Mouse (Mus musculus) ovary, adult 18-20 months (tissue): ENCODE results near the gene Gphb5.

Experiments used
- DNase-seq: peaks from one replicate; pipeline ENCODE4 v3.0.0; 2022; ENCODE audit warnings: low spot score, mixed read lengths

The Gphb5 gene

GRCm38 (mm10) chr12:75391526-75391925 lies 25.1 kb downstream of the Gphb5 start:
- DNase-seq: no peak

DNA sequence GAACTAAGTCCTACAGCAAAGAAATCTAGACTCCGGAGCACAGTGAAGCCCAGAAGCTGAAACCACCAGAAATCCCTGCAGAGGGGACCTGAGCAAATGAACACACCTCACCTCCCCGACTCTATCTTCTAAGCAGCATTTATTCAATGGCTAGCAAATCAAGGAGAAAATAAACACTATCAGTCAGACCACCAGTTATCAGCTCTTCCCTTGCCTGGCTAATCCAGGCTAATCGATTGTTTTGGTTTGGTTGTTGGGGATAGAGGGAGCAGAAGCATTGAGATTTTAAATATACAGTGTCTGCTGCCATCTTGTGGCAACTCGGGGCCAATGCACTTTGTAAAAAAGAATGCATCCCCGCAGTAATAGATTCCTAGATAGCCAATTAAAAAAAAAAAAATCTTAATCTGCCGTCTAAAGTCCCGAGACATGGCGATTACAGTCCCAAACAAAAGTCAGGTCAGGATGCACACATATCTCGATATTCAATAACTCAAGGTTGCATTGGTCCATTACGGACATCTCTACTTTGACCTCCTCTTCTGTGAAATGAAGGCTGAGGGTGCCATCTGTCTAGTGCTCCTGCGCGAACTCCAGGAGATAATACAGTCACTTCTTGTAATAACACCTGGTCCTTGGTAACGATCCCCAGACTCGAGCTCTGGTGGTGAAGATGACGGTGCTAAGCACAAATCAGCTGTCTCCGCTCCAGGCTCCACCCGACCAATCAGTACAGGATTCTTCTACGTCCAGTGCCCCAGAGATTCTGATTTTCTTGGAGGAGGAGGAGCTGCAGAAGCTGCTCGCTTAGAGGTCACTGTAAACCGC lies 27.1 kb downstream of the Gphb5 start:
- no peak for DNase-seq

GRCm38 (mm10) chr12:75388521-75388920 lies 28.1 kb downstream of the Gphb5 start:
- DNase-seq: no peak

DNA sequence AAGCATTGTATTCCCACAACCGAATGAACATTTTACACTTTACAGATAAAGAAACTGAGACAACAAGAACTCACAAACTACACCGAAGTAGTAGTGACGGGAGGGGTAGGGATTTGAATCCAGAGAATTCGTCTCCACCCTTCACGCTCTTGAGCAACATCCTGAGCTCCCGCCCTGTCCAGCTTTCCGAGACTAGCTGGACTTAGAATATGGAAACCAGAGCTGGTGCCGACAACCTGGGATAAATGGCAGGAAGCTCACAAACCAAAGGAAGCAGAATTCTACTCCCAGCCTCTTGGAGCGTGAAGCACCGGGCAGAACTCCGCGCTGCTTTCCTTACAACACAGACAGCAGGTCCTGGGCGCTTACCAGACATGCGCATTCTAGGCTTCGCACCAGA lies 28.7 kb downstream of the Gphb5 start:
- DNase-seq: no peak

DNA sequence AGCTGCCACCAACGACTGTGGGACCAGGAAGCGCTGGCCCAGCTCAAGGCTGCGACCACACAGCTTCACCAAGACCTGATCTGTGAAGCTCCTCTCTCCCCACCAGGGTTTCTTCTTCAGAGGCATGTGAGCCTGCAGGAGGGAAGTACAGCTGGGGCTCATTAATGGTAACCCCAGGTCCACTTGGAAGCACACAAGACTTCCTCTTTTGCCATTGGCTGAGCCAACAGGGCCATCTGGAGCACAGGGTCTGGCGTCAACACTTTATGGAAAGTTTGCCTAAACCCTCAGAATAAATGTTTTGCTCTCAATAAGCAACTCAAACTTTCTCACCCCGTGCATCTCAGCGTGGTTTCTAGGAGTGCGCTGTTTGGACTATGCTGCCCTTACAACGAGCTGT lies 29.4 kb downstream of the Gphb5 start:
- no peak for DNase-seq

- DNase-seq: no peak
These were observed 29.9 kb downstream of the Gphb5 start for GRCm38 (mm10) chr12:75386731-75387130.

- DNase-seq: no peak
These were observed 40.5 kb downstream of the Gphb5 start for GRCm38 (mm10) chr12:75376126-75376525.

- no peak for DNase-seq
These were observed 41.5 kb downstream of the Gphb5 start for GRCm38 (mm10) chr12:75375060-75375459.

- DNase-seq: no peak
These were observed 42.1 kb downstream of the Gphb5 start for GRCm38 (mm10) chr12:75374437-75374836.

DNA sequence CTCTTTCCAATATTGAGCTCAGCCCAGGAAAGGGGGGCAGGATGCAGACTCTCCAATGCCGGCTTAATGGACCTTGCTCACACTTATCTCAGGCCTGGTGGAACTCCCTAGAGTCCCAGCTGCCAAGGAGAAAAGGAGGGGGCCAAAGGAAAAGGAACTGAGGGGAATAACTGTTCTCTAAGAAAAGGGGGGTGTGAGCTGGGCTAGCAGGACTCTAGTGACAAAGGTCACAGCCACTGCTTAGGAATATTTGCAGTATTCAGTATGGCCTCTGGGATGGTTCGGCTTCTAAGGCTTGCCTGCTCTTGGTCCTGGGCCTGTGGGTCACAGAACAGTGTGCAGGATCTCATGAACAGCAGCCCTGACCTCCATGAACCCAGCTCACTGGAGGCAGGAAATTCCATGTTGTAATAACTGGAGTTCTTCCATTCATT lies 47.1 kb downstream of the Gphb5 start:
- DNase-seq: no peak

DNA sequence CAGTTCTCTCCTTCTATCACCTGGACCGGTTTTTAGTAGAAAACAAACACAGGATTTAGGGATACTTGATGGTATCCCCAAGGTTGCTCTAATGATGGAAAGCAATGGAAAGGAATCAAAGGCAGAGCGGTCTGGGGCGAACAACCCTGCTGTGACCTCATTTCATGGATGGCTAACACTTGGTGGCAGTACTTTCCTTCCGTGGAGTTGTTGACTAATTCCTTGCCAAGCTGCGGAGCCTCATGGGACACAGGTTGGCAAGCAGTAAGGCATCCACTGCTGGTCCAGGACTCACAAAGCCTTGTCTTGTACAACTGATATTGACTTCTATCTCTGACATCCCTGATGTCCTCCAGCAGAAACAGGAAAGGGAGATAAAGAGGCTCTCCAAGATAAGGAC lies 48.1 kb downstream of the Gphb5 start:
- DNase-seq: no peak

- no peak for DNase-seq
These were observed 49.2 kb downstream of the Gphb5 start for GRCm38 (mm10) chr12:75367371-75367770.

DNA sequence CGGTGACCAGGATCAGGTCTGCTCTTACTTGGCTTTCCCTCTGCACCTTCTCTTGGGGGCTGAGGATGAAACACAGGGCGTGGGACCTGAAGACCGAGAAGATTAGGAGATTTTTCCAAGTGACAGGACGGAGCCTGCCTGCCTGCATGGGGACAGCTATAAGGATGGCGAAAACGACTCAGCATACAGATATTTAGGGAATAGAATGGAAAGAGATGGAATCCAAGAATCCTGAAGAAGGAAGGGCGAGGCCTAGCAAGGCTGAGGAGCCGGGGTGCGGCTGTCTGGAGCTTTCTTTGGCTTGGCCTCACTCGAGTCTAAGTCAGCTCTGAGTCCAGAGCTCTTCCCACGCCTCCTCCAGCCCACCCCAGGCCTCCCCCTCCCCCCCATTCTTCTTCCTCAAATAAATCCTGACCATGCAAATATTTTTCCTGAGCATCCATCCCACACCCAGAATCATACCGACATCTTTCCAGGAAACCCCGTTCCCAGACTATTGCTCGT lies 50.9 kb downstream of the Gphb5 start:
- no peak for DNase-seq

- no peak for DNase-seq
These were observed 52.2 kb downstream of the Gphb5 start for GRCm38 (mm10) chr12:75364416-75364815.

DNA sequence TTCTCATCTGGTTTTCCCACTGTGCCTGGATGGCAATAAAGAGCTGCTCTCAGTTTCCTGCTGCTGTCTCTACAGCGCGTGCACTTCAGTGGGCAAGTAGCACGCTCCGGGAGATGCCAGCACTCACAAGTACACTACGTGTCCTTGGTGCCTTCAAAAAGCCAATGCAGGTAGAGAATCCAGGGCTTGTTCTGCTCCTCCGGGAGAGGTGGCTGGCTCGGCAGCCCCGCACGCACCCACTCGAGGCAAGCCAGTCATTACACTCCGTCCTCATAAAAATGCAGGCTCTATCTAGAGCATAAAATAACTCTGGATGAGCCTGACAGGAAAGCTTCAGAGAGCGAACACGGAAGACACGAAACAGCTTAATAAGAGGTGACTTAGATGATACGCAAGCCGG lies 54.1 kb downstream of the Gphb5 start:
- DNase-seq: no peak
